Mouse (Mus musculus): Measurements from ENCODE around the gene Fyn. TPM values are rescaled to one million over a fixed set of nuclear protein-coding genes. Genes with fewer than 3 reads are reported as not detected.
A peak's percentile ranks its signal among the peaks of the same experiment; 100 is the strongest.

Fyn gene
- total RNA-seq, 2 experiments from 2014 or later, result 5.1 to 7.7 TPM

DNA sequence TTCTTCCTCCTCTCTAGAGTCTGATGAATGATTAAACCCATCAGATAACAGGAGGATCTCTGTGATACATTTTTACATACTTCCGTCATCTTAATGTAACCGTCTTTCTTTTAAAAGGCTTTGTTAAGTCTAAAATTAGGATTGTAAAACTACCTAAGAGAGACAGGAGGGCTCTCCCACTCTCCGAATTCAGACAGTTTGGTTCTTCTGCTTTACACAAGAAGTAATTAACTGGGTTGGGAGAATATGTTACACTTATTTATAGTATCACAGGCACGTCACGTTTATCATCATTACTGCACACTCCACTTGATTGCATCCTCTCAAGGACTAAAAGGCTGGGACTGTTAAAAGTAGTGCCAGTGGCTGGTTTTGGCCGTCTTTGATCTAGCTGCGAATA lies 40.9 kb downstream of the Fyn start:
- no peak for ATAC-seq (replicated peaks; ENCODE audit: poor library complexity)

- ATAC-seq (replicated peaks; ENCODE audit: poor library complexity), result no peak
Measured at GRCm38 (mm10) chr10:39410151-39410649, 41.5 kb downstream of the Fyn start.

- ATAC-seq (replicated peaks; ENCODE audit: poor library complexity), result peak; percentile 13
Measured at GRCm38 (mm10) chr10:39411857-39412559, 43.4 kb downstream of the Fyn start.

GRCm38 (mm10) chr10:39412826-39413620 lies 44.4 kb downstream of the Fyn start:
- ATAC-seq (replicated peaks; ENCODE audit: poor library complexity), result peak; percentile 71

GRCm38 (mm10) chr10:39414068-39414467 lies 45.4 kb downstream of the Fyn start:
- ATAC-seq (replicated peaks; ENCODE audit: poor library complexity), result no peak

GRCm38 (mm10) chr10:39415586-39415985 lies 46.9 kb downstream of the Fyn start:
- peak; percentile 51 for ATAC-seq (replicated peaks; ENCODE audit: poor library complexity)

- ATAC-seq (replicated peaks; ENCODE audit: poor library complexity), result no peak; the same call in 1 of the 2 replicates
Measured at GRCm38 (mm10) chr10:39417611-39418010, 49.0 kb downstream of the Fyn start.

DNA sequence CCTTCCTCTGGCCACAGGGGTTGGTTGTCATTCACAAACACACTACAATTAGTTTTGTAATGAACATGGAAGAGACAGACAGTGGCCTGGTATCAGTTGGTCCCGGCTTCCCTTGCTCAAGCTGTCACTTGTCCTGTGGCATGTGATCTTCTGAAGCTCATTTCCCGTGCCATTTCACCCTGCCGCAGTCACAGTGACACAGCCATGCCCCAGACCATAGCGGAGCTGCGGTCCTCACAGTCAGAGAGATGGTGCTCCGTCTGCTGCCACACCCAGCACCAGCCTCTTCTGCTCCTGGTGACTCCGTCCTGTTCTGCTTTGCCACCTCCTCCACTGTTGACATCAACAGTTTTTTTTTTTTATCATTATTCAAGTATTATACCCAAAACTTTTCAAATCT lies 49.7 kb downstream of the Fyn start:
- peak; percentile 13; the same call in 1 of the 2 replicates for ATAC-seq (replicated peaks; ENCODE audit: poor library complexity)

GRCm38 (mm10) chr10:39420842-39421617 lies 52.4 kb downstream of the Fyn start:
- ATAC-seq (replicated peaks; ENCODE audit: poor library complexity), result peak; percentile 61

- ATAC-seq (replicated peaks; ENCODE audit: poor library complexity), result no peak
Measured at GRCm38 (mm10) chr10:39421772-39422171, 53.1 kb downstream of the Fyn start.

- no peak for ATAC-seq (replicated peaks; ENCODE audit: poor library complexity)
Measured at GRCm38 (mm10) chr10:39424643-39425042, 56.0 kb downstream of the Fyn start.

GRCm38 (mm10) chr10:39426033-39426432 lies 57.4 kb downstream of the Fyn start:
- no peak for ATAC-seq (replicated peaks; ENCODE audit: poor library complexity)

- ATAC-seq (replicated peaks; ENCODE audit: poor library complexity), result no peak
Measured at GRCm38 (mm10) chr10:39426833-39427490, 58.3 kb downstream of the Fyn start.

GRCm38 (mm10) chr10:39429661-39430060 lies 61.0 kb downstream of the Fyn start:
- ATAC-seq (replicated peaks; ENCODE audit: poor library complexity), result no peak

DNA sequence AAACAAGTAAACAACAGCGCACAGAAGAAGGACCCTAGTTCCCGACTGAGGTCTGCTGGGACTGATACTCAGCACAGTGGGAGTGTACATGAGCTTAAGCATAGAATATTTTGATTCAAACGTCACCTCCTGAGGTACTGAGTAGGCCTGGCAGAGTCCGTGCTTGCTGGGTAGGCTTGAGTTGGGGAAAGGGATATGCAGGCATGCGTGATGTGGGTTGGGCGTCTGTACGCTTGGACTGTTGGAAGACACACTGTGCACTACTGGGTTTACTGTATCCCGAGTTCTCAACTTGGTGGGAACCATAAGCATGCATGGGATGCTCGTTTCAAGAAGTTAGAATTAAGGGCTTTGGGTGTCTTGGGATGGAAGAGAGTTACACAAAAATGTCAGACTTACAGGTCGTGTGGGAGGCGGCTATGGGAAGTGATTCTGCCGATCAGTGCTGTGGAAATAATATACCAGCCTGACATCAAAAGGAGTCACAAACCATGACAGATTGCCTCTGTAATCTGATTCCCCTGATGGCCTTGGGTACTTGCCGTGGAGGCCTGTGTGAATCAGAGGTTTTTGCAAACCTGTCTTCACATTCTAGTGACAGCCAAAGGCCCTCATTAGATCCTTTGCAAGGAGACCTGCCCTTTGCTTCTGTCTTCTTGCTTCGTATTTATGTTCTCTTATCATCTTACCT lies 61.6 kb downstream of the Fyn start:
- no peak for ATAC-seq (replicated peaks; ENCODE audit: poor library complexity)

DNA sequence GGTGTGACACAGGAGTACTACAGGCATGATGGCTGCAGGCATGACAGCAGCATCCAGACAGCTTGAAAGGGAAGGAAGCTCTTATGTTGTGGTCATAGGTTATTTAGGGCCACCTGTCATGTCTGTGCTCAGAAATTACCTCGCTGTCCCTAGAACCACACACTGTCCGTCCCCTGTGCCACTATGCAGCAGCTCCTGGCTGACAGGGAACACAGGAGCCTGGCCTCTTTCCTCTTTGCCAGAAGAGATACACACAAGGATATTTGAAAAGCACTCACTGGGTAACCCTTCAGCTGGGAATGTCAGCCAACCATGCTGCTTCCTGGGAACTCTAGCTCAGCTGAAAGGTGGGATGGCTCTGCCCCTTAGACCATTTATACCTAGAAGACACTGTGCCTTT lies 62.6 kb downstream of the Fyn start:
- ATAC-seq (replicated peaks; ENCODE audit: poor library complexity), result no peak

DNA sequence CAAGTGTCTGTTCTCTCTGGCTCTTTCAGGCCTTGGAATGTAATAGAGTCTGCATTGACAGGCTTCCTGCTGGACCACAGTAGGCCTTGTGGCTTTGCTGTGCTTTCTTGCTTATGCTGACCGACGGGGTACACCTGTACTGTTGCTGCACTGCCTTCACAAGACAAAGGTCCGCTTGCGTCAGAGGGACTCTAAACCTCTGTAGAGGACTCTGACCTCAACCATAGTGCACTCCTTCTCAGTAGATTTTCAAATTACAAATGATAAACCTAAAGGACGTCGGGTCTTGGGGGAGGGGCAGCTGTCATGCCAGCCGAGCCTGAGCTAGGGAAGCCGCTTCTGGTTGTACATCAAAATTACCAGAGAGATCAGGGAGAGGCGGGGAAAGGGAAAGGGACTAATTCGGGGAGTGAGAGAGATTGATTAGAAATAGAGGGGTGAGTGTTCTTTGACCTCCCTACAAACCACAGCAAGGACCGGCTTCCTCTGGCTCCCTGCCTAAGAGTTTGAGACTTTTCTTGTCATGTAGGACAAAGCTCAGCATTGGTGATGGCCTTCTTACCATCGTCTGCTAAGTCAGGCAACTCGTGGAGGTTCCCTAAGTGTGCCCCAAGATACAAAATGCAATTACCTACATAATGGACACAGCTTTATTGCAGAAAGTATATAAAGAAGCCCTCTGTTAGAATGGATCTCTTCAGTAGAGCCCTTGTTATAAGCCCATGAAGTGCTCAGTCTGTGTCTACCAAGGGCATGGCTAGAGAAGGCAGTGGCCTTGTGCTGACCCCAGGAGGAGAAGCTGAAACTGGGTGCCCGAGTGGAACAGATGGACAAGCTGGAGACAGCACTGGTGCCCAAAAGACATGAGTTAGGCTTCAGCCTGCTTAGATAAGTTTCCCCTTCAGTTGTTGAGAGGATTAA lies 64.3 kb downstream of the Fyn start:
- no peak for ATAC-seq (replicated peaks; ENCODE audit: poor library complexity)

DNA sequence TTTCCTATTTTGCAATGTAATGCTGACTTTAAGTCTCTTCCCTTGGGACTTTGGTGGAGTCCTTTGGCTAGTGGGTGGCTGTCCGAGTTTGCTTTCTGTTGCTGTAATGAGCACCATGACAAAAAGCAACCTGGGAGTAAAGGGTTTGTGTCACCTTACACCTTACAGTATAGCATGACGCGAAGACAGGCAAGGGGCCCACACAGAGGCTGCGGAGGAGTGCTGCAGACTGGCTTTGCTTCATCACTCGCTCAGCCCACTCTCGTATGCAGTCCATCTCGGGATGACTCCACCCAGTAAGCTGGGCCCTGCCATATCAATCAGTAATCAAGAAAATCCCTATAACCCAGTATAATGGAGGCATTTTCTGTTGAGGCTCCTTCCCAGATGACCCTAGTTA lies 65.2 kb downstream of the Fyn start:
- no peak for ATAC-seq (replicated peaks; ENCODE audit: poor library complexity)
